In genomic region chr5:40775856-40776255, GRCm38 (mm10) we compare ENCODE assay signal across 25 mouse cellular contexts.
"Had no signal": no experiment of that assay in that cellular context is flagged by ENCODE, and none has a peak within 500 bp of the region (broad histone marks: within the 10 kb centered on the region; RNA-seq: fewer than 3 reads in every experiment).

No protein-coding gene starts in this region.

- DNase-seq: cerebellum, adult 9-10 months; cerebellum, adult 9-11 months; cerebellum, postnatal 10 days; cerebellum, postnatal 14 days; cerebellum, postnatal 25 days; cerebellum, postnatal 36 days; embryo, embryonic 11 days; forebrain, postnatal 0 days; gastrocnemius, adult 2 months; gastrocnemius, postnatal 10 days; gastrocnemius, postnatal 14 days; gastrocnemius, postnatal 25 days; gastrocnemius, postnatal 36 days; heart, adult 11 months; heart, adult 18-20 months; heart, adult 2 months had no signal

- H3K27ac ChIP-seq: embryonic facial prominence, embryonic 10.5 days; embryonic facial prominence, embryonic 12.5 days; embryonic facial prominence, embryonic 13.5 days; embryonic facial prominence, embryonic 15.5 days; forebrain, embryonic 10.5 days; forebrain, embryonic 12.5 days; forebrain, embryonic 13.5 days; forebrain, embryonic 15.5 days; gastrocnemius, adult 2 months; heart, adult 2 months had no signal

- H3K4me2 ChIP-seq: embryonic facial prominence, embryonic 12.5 days; embryonic facial prominence, embryonic 13.5 days; embryonic facial prominence, embryonic 15.5 days; forebrain, embryonic 12.5 days; forebrain, embryonic 13.5 days; forebrain, embryonic 15.5 days had no signal

- H3K9ac ChIP-seq: embryonic facial prominence, embryonic 12.5 days; embryonic facial prominence, embryonic 13.5 days; embryonic facial prominence, embryonic 15.5 days; forebrain, embryonic 12.5 days; forebrain, embryonic 13.5 days; forebrain, embryonic 15.5 days; forebrain, postnatal 0 days had no signal

- H3K9me3 ChIP-seq: embryonic facial prominence, embryonic 10.5 days; embryonic facial prominence, embryonic 12.5 days; embryonic facial prominence, embryonic 13.5 days; embryonic facial prominence, embryonic 15.5 days; forebrain, embryonic 10.5 days; forebrain, embryonic 12.5 days; forebrain, embryonic 13.5 days; forebrain, embryonic 15.5 days had no signal

- H3K36me3 ChIP-seq: embryonic facial prominence, embryonic 10.5 days; embryonic facial prominence, embryonic 12.5 days; embryonic facial prominence, embryonic 13.5 days; embryonic facial prominence, embryonic 15.5 days; forebrain, embryonic 10.5 days; forebrain, embryonic 12.5 days; forebrain, embryonic 15.5 days had no signal

- H3K27me3 ChIP-seq: embryonic facial prominence, embryonic 12.5 days; embryonic facial prominence, embryonic 13.5 days; embryonic facial prominence, embryonic 15.5 days; forebrain, embryonic 12.5 days; forebrain, embryonic 13.5 days; forebrain, embryonic 15.5 days had no signal

- H3K4me3 ChIP-seq: embryonic facial prominence, embryonic 10.5 days; embryonic facial prominence, embryonic 12.5 days; embryonic facial prominence, embryonic 13.5 days; embryonic facial prominence, embryonic 15.5 days; erythroblast, embryonic 14.5 days; forebrain, embryonic 10.5 days; forebrain, embryonic 12.5 days; forebrain, embryonic 13.5 days; forebrain, embryonic 15.5 days; gastrocnemius, adult 2 months; heart, adult 2 months had no signal

- H3K4me1 ChIP-seq: embryonic facial prominence, embryonic 12.5 days; embryonic facial prominence, embryonic 13.5 days; embryonic facial prominence, embryonic 15.5 days; forebrain, embryonic 10.5 days; forebrain, embryonic 12.5 days; forebrain, embryonic 13.5 days; forebrain, embryonic 15.5 days had no signal
